Mouse (Mus musculus) adrenal gland, adult 18-20 months (tissue): ENCODE results near the gene Fam178b. TPM values are rescaled to one million over a fixed set of nuclear protein-coding genes. Genes with fewer than 3 reads are reported as not detected.

Experiments
- DNase-seq, 2 experiments: peaks; one replicate each; pipeline ENCODE4 v3.0.0; 2021 to 2022; ENCODE audit warnings: low spot score in 2 of 2
- total RNA-seq, 2 experiments: library from RNA; stranded (reverse); gene quantifications; 1 replicate in 1 of 2; 2 replicates in 1 of 2; pipeline ENCODE4 v1.2.3; 2021

The Fam178b gene
- total RNA-seq, 2 experiments from 2014 or later: 1.0 TPM; not detected in 1

DNA sequence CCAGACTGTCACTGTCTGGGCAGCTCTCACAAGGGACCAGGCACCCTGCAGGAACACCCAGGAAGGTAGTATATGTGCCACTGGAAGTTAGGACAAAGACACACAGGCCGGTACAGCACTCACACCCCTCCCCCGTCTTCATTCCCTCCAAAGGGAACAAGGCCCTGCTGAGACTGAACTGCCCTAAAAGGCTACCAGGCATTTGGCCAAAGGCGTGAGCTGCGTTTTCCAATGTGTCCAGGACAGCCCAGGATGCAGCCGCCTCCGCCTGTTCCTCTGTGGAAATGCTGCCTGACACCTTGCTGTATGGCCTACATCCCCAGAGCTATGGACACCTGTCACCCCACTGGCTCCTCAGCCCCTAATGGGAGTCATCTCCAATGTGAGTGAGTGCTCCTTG lies 93.5 kb downstream of the Fam178b start:
- no peak for DNase-seq

DNA sequence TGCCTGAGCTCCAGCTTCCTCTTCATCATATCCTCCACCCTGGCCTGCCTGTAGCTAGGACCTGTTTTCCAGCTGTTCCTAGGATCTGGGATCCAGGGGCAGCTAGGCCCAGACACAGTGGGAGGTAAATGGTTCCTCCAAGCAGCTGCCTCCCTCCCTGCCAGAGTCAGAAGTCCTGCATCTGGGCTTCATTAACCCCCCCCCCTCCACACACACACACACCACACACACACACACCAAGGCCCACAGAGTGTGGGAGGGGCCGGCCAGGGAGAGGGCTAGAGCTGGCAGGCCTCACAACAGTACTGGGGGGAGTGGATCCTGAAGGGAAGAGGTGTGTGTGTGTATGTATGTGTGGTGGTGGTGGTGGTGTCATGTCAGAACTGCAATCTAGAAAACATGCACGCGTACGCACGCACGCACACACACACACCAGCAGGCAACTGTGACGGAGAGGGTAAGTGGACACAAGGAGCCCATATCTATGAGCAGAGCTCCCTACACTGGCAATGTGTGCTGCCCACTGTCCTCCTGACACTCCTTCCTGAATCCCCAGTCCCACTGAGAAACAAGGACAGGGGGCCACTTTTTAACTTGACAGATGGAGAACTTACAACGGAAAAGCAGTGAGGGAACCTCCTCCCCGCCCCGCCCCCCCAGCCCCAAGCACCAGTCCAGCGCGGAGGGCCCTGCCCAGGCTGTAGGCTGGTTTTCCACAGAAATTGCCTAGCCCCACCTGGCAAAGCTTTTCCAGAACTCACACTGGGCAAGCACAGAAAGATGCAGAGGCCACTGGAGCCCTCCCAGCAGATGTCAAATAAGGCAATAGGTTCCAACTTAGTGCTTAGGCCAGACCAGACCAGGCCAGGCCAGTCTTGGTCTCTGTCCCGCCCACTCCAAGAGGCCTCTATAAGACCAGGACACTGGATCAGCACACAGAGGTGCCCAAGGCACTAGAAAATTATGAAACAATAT lies 94.2 kb downstream of the Fam178b start:
- no peak for DNase-seq

DNA sequence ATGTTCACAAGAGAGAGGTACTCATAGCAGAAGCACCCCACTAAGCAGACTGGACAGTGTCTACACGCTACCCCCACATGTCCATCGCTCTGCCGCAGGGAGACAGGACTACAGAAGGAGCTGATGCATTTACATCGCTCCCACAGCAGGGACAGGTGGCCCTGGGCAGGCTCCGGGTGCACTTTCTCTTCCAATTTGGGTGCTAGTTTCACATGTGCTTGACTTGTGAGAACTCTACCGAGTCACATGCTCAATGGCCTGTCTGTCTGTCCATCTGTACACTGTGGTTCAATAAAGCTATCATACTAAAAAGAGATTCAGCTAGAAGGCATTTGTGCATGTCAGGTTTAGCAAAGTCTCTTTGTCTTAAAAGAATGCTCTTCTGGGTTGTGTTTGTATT lies 95.1 kb downstream of the Fam178b start:
- no peak for DNase-seq

DNA sequence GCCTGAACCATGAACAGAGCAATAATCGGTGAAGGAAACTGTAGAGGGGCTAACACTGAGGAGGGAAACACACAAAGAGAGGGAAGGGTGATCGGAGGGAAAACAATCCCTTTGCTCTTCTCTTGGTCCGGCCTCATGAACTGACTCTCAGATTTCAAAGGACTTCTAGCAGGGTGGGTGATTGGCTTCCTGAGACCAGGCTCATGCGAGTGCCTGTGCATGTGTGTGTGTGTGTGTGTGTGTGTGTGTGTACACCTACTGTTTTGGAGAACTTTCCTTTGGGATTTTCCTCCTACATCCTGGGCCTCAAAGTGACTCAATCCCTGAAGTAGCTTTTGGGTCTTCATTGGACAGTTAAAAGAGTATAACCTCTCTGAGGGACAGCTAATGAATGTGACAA lies 96.7 kb downstream of the Fam178b start:
- DNase-seq: no peak

DNA sequence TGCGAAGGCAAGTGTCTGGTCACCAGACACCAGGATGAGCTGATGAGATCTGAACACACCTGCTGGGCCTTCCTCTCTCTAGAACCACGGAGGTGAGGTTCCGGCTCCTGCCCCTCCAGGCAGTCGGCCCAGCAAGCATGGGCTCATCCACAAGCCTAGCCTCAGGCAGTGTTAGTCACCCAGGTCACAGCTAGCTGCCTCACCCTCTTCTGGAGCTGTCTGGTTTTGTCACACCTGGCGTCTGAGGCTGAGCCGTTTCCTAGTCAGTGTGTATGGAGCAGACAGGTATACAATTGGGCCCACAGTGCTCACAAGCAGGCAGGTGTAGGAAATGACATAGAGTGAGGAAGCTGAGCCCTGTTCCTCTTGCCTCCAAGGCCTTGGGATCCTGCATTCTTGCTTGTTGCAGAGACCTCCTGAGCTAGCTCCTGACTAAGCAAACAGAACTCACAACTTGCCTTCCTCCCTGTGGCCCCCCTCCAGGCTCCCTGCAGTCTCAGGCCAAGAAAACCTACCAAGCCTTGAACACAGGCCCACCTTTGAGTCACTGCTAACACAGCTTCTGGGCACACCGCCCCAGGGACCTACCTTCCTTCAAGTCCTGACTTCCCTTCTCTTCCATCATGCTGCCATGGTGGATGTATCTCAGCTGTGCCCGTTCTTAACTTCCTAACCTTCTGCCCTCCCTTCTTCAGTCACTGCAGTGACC lies 99.4 kb downstream of the Fam178b start:
- DNase-seq: no peak

DNA sequence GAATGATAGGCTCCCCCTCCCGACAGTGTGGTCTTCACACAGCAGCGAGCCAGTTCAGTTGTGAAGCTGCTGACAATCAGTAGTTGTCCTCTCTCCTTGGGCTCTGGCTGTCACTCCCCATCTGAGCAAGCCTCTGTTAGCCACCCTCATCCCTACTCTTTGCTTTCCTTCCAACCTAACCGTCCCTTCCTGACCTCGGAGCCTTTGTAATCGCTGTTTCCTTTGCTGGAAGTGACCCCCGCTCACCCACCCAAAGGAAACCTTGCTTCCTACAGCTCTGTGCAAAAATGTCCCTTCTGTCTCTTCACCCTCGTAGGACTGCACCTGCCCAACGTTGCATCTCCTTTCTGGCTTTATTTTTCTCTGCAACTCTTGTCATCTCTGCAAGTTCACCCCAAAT lies 100.8 kb downstream of the Fam178b start:
- no peak for DNase-seq

DNA sequence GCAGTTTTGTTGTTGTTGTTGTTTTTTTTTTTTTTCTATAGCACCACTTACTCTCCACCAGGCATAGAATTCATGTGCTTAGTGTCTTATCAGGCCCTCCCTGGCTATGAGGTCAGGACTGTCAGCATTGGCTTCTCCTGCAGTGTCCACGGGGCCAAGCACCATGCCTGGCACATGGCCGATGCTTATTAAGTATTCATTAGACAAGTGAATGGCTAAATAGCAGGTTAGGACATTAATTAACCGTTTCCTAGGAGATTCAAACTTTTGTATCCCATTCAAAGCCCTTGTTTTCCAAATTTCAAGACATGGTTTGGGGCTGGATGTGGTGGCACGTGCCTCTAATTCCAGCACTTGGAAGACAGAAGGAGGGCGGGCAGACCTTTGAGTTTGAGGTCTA lies 101.7 kb downstream of the Fam178b start:
- DNase-seq: no peak

DNA sequence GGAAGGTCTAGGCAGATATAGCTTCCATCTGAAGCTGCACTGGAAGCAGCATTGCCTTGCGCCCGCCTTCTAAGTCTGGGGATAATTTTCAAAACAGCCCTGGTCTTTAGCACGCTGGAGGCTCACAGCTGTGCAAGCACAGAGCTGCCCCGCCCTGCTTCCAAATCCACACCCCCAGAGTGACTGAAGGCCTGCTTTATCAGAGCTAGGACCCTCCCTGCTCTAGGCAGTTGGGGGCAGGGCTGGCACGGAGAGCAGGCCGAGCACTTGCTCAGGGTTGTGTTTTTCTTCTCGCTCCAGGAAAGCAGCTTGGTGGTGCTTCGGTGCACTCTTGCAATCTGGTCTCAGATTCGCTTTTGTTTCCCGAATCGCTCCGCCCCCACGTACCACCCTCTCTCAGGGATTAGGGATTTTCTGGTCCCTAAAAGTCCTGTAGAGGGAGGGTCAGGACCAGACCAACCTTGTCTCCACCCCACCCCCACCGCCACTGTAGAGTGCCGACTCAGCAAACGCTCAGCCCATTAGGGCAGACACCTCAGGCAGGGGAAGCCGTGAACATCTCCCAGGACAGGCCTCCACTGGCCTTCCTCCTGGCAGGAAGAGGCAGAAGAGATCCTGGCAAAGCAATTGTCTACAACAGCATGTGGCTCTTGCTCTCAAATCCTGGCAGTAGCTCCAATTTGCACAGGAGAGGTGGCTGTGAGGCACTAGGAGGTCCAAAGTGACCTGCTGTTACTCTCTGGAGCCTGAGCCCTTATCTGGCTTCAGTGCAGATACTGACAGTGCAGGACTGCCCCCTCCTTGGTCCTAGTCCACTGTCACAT lies 102.4 kb downstream of the Fam178b start:
- no peak for DNase-seq

DNA sequence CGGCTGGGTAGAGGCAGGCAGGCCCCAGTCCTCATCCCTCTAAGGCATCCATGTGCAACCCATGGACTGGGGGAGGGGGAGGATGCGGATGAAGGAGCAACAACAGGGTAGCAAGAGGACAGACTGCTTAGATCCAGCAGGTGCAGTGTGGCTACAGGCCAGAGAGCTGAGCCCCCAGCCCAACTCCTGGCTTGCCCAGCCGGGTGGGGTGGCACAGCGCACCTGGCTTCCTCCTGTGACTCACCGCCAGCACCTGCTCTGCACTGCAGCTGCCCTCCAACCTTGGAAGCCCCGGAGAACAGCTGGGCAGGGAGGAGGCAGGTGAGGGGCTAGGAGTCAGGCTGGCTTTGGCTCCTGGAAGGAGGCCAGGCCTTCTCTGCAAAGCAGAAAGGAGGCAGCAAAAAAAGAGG lies 103.0 kb downstream of the Fam178b start:
- no peak for DNase-seq

DNA sequence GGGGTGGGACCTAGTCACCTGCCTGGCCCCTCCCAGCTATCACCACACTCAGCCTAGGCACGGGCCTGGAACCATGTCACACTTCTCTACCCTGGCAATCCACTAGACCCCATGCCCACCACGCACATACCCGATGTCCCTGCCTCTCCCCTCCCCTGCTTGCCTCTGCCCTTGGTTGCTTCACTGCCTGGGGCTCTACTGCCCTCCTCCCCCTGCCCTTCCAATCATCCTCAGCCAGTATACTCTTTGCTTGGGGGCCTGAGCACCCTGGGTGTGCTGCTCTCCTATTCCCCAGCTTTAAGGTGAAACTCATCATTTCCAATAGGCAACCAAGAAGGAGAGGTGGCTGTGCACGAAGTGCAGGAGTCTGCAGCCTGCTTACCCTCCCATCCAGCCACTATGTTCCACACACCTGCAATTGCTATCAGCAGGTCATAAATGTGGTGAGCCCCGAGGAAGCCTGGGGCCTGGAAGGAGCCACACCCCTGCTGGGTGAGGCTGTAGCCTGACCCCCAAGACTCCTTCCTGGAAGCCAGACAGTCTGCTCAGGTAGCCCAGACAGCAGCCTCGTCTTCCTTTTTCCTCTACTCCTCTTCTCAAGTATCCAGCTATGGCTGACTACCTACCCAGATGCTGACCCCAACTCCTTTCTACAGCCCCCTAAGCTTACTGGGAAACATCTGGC lies 105.8 kb downstream of the Fam178b start:
- DNase-seq: no peak

DNA sequence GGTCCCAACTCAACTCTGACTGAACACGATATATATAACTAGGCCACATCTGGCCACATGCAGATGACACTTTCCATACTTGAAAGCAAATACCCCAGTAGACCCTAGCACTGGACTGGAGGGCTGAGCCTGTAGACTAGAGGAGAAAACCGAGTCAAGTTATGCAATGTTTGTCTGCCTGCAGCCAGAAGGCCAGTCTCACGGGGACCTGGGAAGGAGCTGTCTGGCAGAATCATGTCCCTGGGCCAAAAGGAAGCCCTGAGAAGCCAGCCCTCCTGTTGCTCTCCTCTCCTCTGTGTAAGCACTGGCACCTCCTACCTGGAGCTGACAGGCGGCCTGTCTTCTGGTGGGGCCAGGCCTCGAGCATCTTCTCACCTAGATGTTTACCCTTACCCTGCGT lies 107.6 kb downstream of the Fam178b start:
- no peak for DNase-seq

DNA sequence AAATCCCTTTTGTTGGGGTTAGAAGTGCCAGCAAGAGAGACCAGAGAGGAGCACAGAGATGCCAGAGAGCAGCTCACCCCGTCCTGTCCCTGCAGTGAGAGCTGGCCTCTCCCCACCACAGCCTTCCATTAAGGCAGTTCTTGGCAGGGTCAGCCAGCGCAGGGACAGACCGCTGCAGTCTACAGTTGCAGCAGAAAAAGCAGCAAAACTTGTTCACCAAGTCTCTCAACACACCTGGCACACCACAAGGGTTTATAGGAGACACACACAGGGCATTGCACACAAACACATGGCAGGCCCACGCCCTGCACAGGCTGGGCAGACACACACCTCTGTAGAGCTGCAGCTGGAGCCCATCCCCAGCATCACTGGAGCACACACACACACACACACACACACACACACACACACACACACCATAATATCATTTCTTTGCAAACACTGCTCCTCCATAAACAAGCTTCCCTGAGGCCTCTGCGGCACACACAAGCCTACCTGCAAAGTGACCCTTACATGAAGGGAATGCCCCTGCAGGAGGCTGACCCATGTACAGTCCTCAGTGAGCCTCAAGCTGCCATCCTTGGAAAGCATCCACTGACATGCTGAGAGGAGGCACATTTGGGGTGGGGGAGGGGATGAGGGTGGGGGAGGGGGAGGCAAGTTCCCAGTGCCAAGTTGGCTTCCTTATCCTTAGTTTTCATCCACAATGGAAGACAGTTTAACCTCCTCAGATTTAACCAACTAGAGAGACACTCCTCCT lies 108.6 kb downstream of the Fam178b start:
- no peak for DNase-seq

DNA sequence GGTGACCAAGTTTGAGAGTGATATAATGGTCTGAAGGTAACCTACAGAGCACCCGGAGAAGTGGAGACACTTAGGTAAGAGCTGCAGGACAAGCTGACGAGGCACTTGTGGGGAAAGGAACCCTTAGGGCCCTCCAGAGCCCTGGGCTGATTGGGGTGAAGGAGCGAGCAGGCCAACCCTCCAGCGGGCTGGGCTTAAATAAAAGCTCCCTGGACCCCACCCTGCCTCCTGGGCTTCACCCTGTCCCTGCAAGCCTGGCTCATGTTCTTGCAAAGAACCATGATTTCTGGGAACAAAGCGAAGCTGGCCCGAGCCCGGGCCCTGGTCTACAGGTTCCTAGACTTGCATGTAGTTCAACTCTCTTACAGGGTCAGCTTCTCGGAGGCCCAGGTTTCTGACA lies 109.5 kb downstream of the Fam178b start:
- DNase-seq: no peak

DNA sequence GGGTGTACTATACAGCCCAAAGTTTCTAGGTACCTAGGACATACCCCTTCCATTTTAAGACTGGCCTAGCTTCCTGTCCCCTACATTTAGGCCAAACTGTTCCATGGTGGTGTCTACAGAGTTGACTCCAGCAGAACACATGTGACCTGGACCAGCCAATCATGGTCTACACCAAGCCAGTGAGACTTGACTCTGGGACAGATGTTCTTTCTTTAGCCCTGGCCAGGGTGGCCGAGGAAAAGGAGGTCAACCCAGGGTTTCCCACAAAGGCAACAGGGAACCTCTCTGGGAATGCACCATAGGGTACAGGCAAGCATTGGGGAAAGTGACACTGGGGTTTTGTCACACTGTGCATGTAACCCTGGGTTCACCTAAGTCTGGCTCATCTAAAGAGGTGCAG lies 110.3 kb downstream of the Fam178b start:
- DNase-seq: no peak

DNA sequence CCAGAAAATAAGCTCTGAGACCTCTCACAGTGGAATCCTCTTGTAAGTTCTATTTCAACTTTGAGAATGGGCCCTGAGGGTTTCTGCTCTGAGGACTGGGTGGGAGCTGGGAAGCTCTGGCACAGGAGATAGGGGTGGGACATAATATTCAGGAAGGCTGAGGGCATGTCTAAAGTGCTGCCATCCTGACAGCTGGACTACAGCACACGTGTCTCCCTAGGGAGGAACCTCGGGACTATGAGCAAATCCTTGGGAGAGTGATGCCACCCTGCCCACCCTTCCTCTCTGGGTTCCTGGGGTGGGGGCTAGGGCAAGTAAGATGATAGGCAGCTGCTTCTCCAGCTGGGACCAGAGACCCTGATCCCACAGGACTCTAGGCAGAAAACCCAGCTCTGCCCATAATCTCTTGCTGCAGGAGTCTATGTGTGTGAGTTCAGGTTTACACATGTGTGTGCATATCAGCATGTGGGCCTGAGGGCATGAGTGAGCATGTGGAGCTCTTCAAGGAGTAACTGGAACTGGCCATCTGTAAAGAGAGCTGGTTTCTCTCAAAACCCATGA lies 110.8 kb downstream of the Fam178b start:
- DNase-seq: no peak

DNA sequence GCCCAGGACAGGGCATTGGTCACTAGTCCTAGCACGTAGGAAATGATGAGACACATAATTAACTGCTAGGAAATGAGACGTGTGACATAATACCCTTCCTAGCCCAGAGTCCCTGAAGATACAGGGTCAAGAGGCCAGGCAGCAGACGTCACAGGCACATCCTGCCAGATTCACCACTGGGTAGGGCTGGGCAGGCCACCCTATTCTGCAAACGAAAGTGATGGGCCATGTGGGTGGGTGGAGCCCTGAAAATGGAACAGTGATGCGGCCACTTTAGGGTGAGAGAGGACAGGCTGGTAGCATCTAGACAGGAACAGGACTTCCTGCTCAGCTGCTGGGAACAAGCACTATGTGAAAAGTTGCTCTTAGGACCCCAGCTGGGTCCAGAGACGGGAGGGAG lies 111.4 kb downstream of the Fam178b start:
- DNase-seq: peak; percentile 51 to 60

DNA sequence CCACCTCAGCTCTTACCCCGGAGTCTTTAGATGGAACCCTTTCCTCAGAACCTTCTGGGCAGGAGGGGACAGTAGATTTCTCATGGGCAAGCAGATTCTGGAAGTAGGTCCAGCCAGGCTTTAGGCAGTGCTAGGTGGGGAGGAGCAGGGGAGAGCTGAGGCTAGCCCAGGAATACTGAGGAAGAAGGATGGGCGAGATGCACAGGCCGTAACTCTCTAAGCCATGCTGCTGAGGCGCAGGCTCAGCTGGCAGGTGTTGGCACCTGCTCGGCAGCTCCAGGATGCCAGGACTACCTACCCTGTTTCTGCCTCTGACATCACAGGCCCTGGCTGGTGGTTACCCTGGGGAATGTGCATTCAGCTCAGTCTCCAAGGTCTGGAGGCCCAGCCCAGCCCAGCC lies 112.7 kb downstream of the Fam178b start:
- DNase-seq: no peak

DNA sequence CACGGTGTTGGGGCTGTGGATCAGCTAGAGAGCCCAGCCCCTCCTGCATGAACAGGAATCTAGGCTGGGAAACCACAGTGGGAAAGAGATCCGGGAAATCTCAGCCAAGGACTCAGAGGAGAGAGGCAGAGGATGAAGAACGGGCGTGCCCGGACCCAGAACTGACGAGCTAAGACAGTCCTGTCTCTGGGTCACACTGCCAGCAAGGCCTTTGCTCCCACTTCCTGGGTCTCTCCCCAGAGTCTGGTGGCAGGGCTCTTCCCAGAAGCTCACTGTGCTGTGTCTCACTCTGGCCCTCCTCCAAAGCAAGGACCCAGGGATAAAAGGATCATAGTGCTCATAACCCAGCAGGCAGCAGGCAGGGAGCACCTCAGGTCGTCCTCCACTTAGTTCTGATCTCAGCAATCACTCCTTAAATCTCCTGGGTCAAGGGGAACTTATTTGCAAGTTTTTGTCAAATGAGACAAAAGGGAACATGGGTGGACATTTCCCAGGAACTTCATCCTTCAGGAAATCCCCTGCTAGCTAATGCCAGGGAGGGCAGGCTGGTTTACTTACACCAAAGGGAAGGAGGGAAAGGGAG lies 113.2 kb downstream of the Fam178b start:
- DNase-seq: no peak

DNA sequence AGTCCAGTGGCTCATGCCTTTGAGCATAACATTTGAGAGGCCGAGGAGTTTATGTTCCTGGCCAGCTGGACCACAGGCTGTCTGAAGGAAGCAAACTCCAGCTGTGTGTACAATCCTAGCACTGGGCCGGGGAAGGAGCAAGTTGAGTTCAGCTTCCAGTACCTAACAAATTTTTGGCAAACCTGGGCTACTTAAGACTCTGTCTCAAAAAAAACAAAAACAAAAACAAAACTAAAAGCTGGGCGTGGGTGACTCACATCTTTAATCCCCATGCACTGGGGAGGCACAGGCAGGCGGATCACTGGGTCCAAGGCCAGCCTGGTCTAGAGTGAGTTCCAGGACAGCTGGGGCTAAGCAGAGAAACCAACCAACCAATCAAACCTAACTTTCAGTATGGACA lies 114.2 kb downstream of the Fam178b start:
- no peak for DNase-seq
